Mouse (Mus musculus) liver, embryonic 14.5 days (tissue): ENCODE results near the gene Carhsp1.

Experiments
- CTCF ChIP-seq: IDR thresholded peaks from 2 replicates; pipeline ENCODE4 v1.5.1; 2016; ENCODE audit warnings: antibody characterized with exemption, low read depth, control low read depth
- EP300 ChIP-seq: IDR thresholded peaks from 2 replicates; pipeline ENCODE4 v1.6.1; 2016; ENCODE audit warnings: antibody characterized with exemption, low read depth

DNA sequence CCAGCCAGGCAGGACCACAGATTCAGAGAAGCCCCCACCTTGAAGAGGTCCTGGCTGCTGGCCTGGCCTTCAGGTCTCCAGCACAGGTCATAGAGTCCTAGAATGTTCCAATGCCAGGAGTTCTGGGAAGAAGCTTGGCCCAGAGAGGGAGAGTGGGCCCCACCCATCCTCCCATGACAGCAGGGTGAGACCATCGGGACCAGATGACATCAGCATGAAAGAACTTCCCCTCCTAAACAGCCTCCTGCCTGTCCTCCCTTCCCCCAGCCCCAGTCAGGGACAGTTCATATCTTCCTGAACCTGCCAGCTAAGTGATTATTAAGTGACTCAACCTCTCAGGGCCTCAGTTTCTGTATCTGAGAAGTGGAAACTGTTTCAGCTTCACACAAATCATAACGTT lies 5.5 kb downstream of the Carhsp1 start:
- TF ChIP-seq CTCF, result no peak
- no peak for TF ChIP-seq EP300
